Mouse (Mus musculus): Measurements from ENCODE around the gene Nupl1. TPM values are rescaled to one million over a fixed set of nuclear protein-coding genes. Genes with fewer than 3 reads are reported as not detected.

Gene Nupl1
- polyA plus RNA-seq, 1 experiment from 2014 or later: not detected

DNA sequence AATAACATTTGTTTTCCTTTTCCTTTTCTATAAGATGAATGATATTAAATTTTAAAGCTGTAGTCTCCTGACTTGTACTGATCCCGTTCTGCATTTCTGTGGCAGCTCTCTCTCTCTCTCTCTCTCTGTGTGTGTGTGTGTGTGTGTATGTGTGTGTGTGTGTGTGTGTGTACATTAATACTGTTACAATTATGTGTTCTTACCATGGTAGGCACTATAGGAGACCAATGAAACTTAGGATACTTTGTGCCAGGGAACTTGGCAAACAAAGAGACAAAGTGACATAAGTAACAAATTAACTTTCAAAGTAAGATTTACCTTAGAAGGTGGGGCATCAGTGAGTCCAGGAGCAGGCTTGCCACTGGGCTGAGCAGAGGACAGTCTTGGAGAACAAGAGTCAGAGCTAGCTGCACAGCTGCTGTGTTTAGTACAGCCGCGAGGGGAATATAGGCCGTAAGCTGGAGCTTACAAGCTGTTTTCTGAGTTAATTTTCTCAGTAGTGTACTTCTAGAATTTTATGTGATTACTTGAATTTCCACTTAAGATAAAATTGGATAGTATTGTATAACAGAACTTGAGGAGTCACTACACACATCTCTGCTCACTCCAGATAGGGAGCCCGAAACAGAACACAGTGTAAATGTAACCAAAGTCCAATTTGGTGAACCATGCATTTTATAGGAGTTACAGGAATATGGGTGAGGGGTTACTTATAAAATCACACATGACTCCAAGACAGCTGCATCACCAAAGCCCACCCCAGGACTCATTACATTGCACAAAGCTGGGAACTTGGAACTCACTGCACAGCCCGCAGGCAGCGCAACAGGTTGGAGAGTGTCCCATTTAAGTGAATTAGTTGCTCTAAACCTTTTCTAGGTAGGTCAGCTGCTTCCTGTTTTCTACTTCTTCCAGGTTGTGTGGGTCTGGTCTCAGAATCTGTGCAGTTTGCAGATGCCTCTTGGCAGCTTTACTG, 24.4 kb upstream of the Nupl1 start:
- TF ChIP-seq CTCF (IDR thresholded peaks at IDR 0.05; ENCODE audit: low read depth): no peak
- Histone ChIP-seq H3K9ac (ENCODE audit: low read depth, low read length) (no peak overlapping the region), H3K27me3 (ENCODE audit: insufficient read depth, low read length) (no peaks in the 10 kb centered on the region), H3K9me3 (replicated peaks; ENCODE audit: low read length) (no peaks in the 10 kb centered on the region), H3K4me1 (replicated peaks; ENCODE audit: insufficient read depth, low read length) (no peaks in the 10 kb centered on the region), H3K4me3 (replicated peaks; ENCODE audit: low read depth, low read length) (no peak overlapping the region), H3K4me2 (ENCODE audit: low read length) (no peak overlapping the region), H3K36me3 (ENCODE audit: insufficient read depth, low read length) (no peaks in the 10 kb centered on the region), H3K27ac (peak overlapping the region; percentile 54; the same call in 1 of the 2 replicates)
- 83% methylated on average over 7 of the region's 7 CpGs for WGBS
- peak; percentile 77; the same call in 1 of the 2 replicates for ATAC-seq (replicated peaks; ENCODE audit: low FRiP score, low read depth)
- DNase-seq (ENCODE audit: low spot score): no peak

DNA sequence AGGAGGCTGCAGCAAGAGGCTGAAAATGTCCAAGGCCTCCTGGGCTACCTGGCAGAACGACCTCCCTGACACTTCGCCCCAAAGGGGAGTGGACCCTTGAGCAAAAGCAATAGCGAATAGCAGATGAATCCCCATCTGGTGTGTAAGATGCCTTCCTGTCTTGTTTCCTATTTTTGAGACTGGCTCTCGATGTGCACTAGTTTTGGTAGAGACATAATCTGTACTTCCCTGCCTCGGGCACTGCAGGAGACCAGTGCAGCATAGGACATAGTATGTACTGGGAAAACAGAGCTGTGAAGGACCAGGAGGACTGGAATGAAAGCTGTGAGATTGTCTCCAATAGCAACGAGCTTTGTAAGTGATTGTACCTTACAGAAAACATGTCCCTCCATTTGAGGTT, 22.1 kb upstream of the Nupl1 start:
- 79% methylated on average over 6 of the region's 6 CpGs for WGBS
- Histone ChIP-seq H3K36me3 (ENCODE audit: insufficient read depth, low read length) (no peaks in the 10 kb centered on the region), H3K4me3 (replicated peaks; ENCODE audit: low read depth, low read length) (no peak overlapping the region), H3K4me1 (replicated peaks; ENCODE audit: insufficient read depth, low read length) (no peaks in the 10 kb centered on the region), H3K9ac (ENCODE audit: low read depth, low read length) (no peak overlapping the region), H3K4me2 (ENCODE audit: low read length) (no peak overlapping the region), H3K27ac (no peak overlapping the region), H3K9me3 (replicated peaks; ENCODE audit: low read length) (no peaks in the 10 kb centered on the region), H3K27me3 (ENCODE audit: insufficient read depth, low read length) (no peaks in the 10 kb centered on the region)
- DNase-seq (ENCODE audit: low spot score): no peak
- ATAC-seq (replicated peaks; ENCODE audit: low FRiP score, low read depth): no peak
- no peak for TF ChIP-seq CTCF (IDR thresholded peaks at IDR 0.05; ENCODE audit: low read depth)

DNA sequence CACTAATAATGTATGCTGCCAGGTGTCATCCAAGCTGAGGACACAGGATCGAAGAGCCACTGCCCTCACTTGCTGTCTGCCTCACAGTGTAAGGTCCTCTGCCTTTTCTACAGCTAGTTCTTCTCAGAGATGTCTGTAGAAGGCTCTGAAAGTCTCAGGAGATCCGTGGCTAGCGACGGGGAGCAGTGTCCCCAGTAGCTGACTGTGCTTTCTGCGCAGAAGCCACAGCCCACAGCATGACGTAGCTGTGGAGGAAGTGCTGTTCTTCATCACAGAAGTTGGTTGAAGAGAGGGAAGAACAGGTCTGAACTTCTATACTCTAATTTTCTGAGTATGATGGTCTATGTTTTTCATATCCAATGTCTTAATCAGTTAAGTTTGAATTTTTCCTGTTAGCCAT, 18.1 kb upstream of the Nupl1 start:
- 81% methylated on average over 6 of the region's 6 CpGs for WGBS
- ATAC-seq (replicated peaks; ENCODE audit: low FRiP score, low read depth) (no peak), DNase-seq (ENCODE audit: low spot score) (no peak)
- Histone ChIP-seq H3K4me2 (ENCODE audit: low read length) (no peak overlapping the region), H3K27me3 (ENCODE audit: insufficient read depth, low read length) (no peaks in the 10 kb centered on the region), H3K4me1 (replicated peaks; ENCODE audit: insufficient read depth, low read length) (peaks cover 3% of the 10 kb centered on the region; the same call in 1 of the 2 replicates), H3K27ac (no peak overlapping the region), H3K9me3 (replicated peaks; ENCODE audit: low read length) (no peaks in the 10 kb centered on the region), H3K9ac (ENCODE audit: low read depth, low read length) (no peak overlapping the region), H3K4me3 (replicated peaks; ENCODE audit: low read depth, low read length) (no peak overlapping the region), H3K36me3 (ENCODE audit: insufficient read depth, low read length) (no peaks in the 10 kb centered on the region)
- TF ChIP-seq CTCF (IDR thresholded peaks at IDR 0.05; ENCODE audit: low read depth): no peak

DNA sequence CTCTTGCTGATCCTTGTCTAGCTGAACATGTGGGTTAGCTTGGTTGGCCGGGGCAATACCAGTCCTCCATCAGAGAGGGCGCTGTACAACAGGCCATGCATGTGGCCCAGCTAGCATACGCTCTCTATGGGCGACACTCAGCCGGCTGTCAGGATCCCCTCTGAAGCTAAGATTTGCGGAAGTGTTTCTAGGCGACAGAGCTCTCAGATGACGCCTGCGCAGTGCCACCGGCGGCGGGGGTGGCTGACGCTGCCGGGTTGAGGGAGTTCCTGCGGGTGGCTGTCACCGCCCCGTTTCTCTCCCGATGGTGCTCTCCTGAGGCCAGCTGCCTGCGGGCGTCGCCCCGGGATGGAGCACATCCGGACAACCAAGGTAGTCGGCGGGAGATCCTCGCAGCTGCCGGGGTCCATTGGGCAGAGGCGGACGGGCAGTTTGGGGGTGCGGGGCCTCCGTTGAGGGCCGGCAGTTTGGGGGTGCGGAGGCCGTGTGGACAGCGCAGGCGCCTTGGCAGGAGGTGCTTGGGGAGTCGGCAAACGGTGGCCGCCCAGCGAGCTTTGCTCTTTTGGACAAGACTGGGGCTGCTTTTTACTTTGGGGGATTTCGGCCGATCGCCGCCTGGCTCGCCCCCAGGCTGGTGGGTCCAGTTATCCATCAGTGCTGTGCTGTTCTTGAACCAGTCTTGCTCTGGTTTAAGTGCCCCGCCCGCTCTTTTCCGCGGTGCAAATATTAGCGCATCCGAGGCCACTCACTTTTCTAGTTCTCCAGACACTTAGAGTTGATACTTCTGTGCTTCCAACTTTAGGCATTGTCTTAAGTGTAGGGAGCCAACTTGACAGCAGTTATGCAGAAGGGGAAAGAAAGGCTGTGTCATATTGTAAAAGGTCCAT, 14.0 kb upstream of the Nupl1 start, which contains the start of gene Mtmr6:
Gene Mtmr6, plus strand, starts transcription at position 239 of the 887 bp plus-strand sequence.
- Histone ChIP-seq H3K9me3 (replicated peaks; ENCODE audit: low read length) (no peaks in the 10 kb centered on the region), H3K4me2 (ENCODE audit: low read length) (peak within 1 kb of the TSS; percentile 72), H3K36me3 (ENCODE audit: insufficient read depth, low read length) (no peaks in the 10 kb centered on the region), H3K27me3 (ENCODE audit: insufficient read depth, low read length) (no peaks in the 10 kb centered on the region), H3K4me3 (replicated peaks; ENCODE audit: low read depth, low read length) (peak within 1 kb of the TSS; percentile 89), H3K27ac (peak within 1 kb of the TSS; percentile 75), H3K9ac (ENCODE audit: low read depth, low read length) (peak within 1 kb of the TSS; percentile 70), H3K4me1 (replicated peaks; ENCODE audit: insufficient read depth, low read length) (peaks cover 3% of the 10 kb centered on the region; the same call in 1 of the 2 replicates)
- DNase-seq (ENCODE audit: low spot score): peak; percentile 99
- ATAC-seq (replicated peaks; ENCODE audit: low FRiP score, low read depth): peak; percentile 100
- under 1% methylated on average over 50 of the region's 51 CpGs for WGBS
- TF ChIP-seq CTCF (IDR thresholded peaks at IDR 0.05; ENCODE audit: low read depth): peak; percentile 95

DNA sequence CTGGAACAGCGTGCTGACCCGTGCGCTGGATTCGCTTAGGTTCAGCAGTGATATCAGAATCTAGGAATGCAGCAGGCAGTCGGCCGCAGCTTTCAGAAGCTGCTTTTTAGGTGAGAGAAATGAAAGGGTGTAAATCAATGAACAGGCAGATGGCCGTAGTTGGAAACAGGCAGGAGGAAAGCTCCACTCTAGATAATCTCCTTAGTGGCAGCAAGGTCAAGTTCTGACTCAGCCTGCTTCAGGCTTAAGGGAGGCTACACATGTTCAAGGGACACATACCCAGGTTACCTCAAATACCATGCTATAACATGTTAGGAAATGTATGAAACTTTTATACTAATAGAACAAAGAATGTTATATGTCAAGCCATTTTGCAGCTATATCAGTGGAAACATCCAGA, 11.1 kb upstream of the Nupl1 start:
- H3K4me1 ChIP-seq (replicated peaks; ENCODE audit: insufficient read depth, low read length): peaks cover 3% of the 10 kb centered on the region; the same call in 1 of the 2 replicates

DNA sequence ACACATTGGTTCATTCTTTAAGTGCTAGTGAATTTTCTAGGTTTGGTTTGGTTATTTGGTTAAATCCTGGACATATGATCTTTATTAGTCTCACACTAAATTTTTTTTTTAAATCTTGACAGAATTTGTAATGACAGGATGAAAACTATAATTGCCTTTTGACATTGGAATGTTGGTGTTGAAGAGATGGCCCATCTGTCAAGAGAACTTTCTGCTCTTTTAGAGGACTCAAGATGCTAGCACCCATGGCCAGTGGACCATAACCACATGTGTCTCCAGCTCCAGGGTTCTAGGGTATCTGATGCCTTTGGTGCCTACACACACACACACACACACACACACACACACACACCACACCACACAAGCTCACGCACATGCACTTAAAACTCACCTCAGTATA, 6.6 kb upstream of the Nupl1 start:
- no peak for ATAC-seq (replicated peaks; ENCODE audit: low FRiP score, low read depth)
- H3K27ac ChIP-seq: no peak overlapping the region

More for the DNA sequence above, 11.1 kb upstream of the Nupl1 start:
- Histone ChIP-seq H3K9me3 (replicated peaks; ENCODE audit: low read length) (no peaks in the 10 kb centered on the region), H3K27me3 (ENCODE audit: insufficient read depth, low read length) (no peaks in the 10 kb centered on the region), H3K4me3 (replicated peaks; ENCODE audit: low read depth, low read length) (no peak overlapping the region), H3K9ac (ENCODE audit: low read depth, low read length) (no peak overlapping the region), H3K36me3 (ENCODE audit: insufficient read depth, low read length) (no peaks in the 10 kb centered on the region), H3K27ac (no peak overlapping the region), H3K4me2 (ENCODE audit: low read length) (no peak overlapping the region)
- WGBS: 53% methylated on average over 7 of the region's 7 CpGs
- TF ChIP-seq CTCF (IDR thresholded peaks at IDR 0.05; ENCODE audit: low read depth): no peak
- DNase-seq (ENCODE audit: low spot score) (no peak), ATAC-seq (replicated peaks; ENCODE audit: low FRiP score, low read depth) (no peak)

More for the DNA sequence above, 6.6 kb upstream of the Nupl1 start:
- Histone ChIP-seq H3K4me3 (replicated peaks; ENCODE audit: low read depth, low read length) (no peak overlapping the region), H3K9ac (ENCODE audit: low read depth, low read length) (no peak overlapping the region), H3K4me1 (replicated peaks; ENCODE audit: insufficient read depth, low read length) (no peaks in the 10 kb centered on the region), H3K9me3 (replicated peaks; ENCODE audit: low read length) (no peaks in the 10 kb centered on the region), H3K27me3 (ENCODE audit: insufficient read depth, low read length) (no peaks in the 10 kb centered on the region), H3K4me2 (ENCODE audit: low read length) (no peak overlapping the region), H3K36me3 (ENCODE audit: insufficient read depth, low read length) (no peaks in the 10 kb centered on the region)
- WGBS: 86% methylated on average over 1 of the region's 1 CpGs
- DNase-seq (ENCODE audit: low spot score): no peak
- TF ChIP-seq CTCF (IDR thresholded peaks at IDR 0.05; ENCODE audit: low read depth): no peak
